Mouse (Mus musculus) small intestine, adult 2 months (tissue): ENCODE data around the gene Gm44805. TPM values are rescaled to one million over a fixed set of nuclear protein-coding genes. Genes with fewer than 3 reads are reported as not detected.

Source experiments
- H3K27ac ChIP-seq: fragments of 200-500 bp; 2 replicates; pipeline ENCODE4 v1.5.1; 2012; ENCODE audit warnings: low read depth, low read length, control low read depth, inconsistent platforms; ENCODE audit not compliant: insufficient read depth
- H3K27me3 ChIP-seq: fragments of 200-500 bp; 2 replicates; pipeline ENCODE4 v1.6.1; 2012; ENCODE audit warnings: mild to moderate bottlenecking, moderate library complexity, low read length, inconsistent platforms; ENCODE audit not compliant: control insufficient read depth, insufficient read depth
- H3K36me3 ChIP-seq: fragments of 200-500 bp; 2 replicates; pipeline ENCODE4 v1.6.1; 2012; ENCODE audit warnings: mild to moderate bottlenecking, low read length, control low read depth, inconsistent platforms; ENCODE audit not compliant: control insufficient read depth, insufficient read depth
- H3K4me1 ChIP-seq: fragments of 200-500 bp; 2 replicates; pipeline ENCODE4 v1.6.1; 2012; ENCODE audit warnings: low read length, inconsistent platforms, mixed read lengths; ENCODE audit not compliant: control insufficient read depth, insufficient read depth, insufficient read length
- H3K4me3 ChIP-seq: fragments of 200-500 bp; 2 replicates; pipeline ENCODE4 v1.5.1; 2012; ENCODE audit warnings: low read depth, mild to moderate bottlenecking, control low read depth, inconsistent platforms, low read length, moderate library complexity
- CTCF ChIP-seq: fragments of 200-500 bp; IDR thresholded peaks from 2 replicates; pipeline ENCODE4 v1.5.1; 2012; ENCODE audit warnings: low read depth, mild to moderate bottlenecking, control low read depth, inconsistent platforms, low read length, moderate library complexity, mixed read lengths; ENCODE audit not compliant: insufficient replicate concordance, insufficient read length; ENCODE audit errors: extremely low read depth
- POLR2A ChIP-seq: fragments of 200-500 bp; IDR thresholded peaks from 2 replicates; pipeline ENCODE4 v1.6.1; 2012; ENCODE audit warnings: low read depth, mild to moderate bottlenecking, control low read depth, inconsistent platforms, low read length, moderate library complexity
- WGBS: fragments of 180-500 bp; shearing (Covaris S2); methylation state at CpG from one replicate; pipeline ENCODE4 v1.1.7; 2018; 5-methylcytosine and 5-hydroxymethylcytosine counted together
- polyA plus RNA-seq: library from polyadenylated mRNA; depleted of rRNA; stranded (reverse); fragments of >200 nt; gene quantifications from 2 replicates; pipeline ENCODE4 v1.2.3, GENCODE M21; 2012

Gm44805 gene
- polyA plus RNA-seq, 1 experiment: 0.37 TPM

- Histone ChIP-seq H3K4me1 (no peaks in the 10 kb centered on the region), H3K27me3 (no peaks in the 10 kb centered on the region), H3K4me3 (no peak overlapping the region), H3K27ac (no peak overlapping the region), H3K36me3 (peaks cover 47% of the 10 kb centered on the region)
- 86% methylated on average over 10 of the region's 10 CpGs for WGBS
- no peak for TF ChIP-seq CTCF
- no peak for TF ChIP-seq POLR2A
Observed at GRCm38 (mm10) chr7:19710650-19711049, 29.4 kb upstream of the Gm44805 start.

GRCm38 (mm10) chr7:19705271-19705670, 24.0 kb upstream of the Gm44805 start:
- 90% methylated on average over 7 of the region's 7 CpGs for WGBS
- H3K36me3 ChIP-seq: peaks cover 45% of the 10 kb centered on the region
- H3K4me3 ChIP-seq: no peak overlapping the region
- no peaks in the 10 kb centered on the region for H3K27me3 ChIP-seq
- H3K4me1 ChIP-seq: peaks cover 12% of the 10 kb centered on the region
- H3K27ac ChIP-seq: no peak overlapping the region
- TF ChIP-seq POLR2A (no peak), CTCF (no peak)

- TF ChIP-seq POLR2A (no peak), CTCF (no peak)
- 80% methylated on average over 4 of the region's 4 CpGs for WGBS
- Histone ChIP-seq H3K36me3 (peaks cover 39% of the 10 kb centered on the region), H3K4me1 (peaks cover 13% of the 10 kb centered on the region), H3K27me3 (no peaks in the 10 kb centered on the region), H3K4me3 (no peak overlapping the region), H3K27ac (no peak overlapping the region)
Observed at GRCm38 (mm10) chr7:19704475-19704874, 23.3 kb upstream of the Gm44805 start.

- WGBS: 90% methylated on average over 16 of the region's 16 CpGs
- no peaks in the 10 kb centered on the region for H3K27me3 ChIP-seq
- no peak overlapping the region for H3K4me3 ChIP-seq
- TF ChIP-seq CTCF: no peak
- no peak for TF ChIP-seq POLR2A
- H3K36me3 ChIP-seq: peaks cover 30% of the 10 kb centered on the region
- H3K27ac ChIP-seq: no peak overlapping the region
- peaks cover 16% of the 10 kb centered on the region for H3K4me1 ChIP-seq
Observed at GRCm38 (mm10) chr7:19702859-19703555, 21.8 kb upstream of the Gm44805 start.

GRCm38 (mm10) chr7:19701069-19701761, 20.0 kb upstream of the Gm44805 start:
- Histone ChIP-seq H3K36me3 (peaks cover 21% of the 10 kb centered on the region), H3K27me3 (no peaks in the 10 kb centered on the region), H3K4me3 (no peak overlapping the region; the same call in 1 of the 2 replicates), H3K4me1 (peaks cover 16% of the 10 kb centered on the region), H3K27ac (peak overlapping the region; percentile 58)
- TF ChIP-seq POLR2A: 0 out of 2 replicates have a peak, but pooled peaks have one; percentile 19
- TF ChIP-seq CTCF: peak; percentile 94
- 25% methylated on average over 22 of the region's 22 CpGs for WGBS

GRCm38 (mm10) chr7:19700299-19701068, 19.3 kb upstream of the Gm44805 start:
- peaks cover 19% of the 10 kb centered on the region; the same call in 1 of the 2 replicates for H3K36me3 ChIP-seq
- WGBS: 21% methylated on average over 12 of the region's 12 CpGs
- no peak overlapping the region; the same call in 1 of the 2 replicates for H3K4me3 ChIP-seq
- no peak for TF ChIP-seq POLR2A
- TF ChIP-seq CTCF: no peak
- peak overlapping the region; percentile 58 for H3K27ac ChIP-seq
- no peaks in the 10 kb centered on the region for H3K27me3 ChIP-seq
- H3K4me1 ChIP-seq: peaks cover 16% of the 10 kb centered on the region
